Mouse (Mus musculus): ENCODE results near the gene Elp4.
A peak's percentile ranks its signal among the peaks of the same experiment; 100 is the strongest.

Elp4 gene

DNA sequence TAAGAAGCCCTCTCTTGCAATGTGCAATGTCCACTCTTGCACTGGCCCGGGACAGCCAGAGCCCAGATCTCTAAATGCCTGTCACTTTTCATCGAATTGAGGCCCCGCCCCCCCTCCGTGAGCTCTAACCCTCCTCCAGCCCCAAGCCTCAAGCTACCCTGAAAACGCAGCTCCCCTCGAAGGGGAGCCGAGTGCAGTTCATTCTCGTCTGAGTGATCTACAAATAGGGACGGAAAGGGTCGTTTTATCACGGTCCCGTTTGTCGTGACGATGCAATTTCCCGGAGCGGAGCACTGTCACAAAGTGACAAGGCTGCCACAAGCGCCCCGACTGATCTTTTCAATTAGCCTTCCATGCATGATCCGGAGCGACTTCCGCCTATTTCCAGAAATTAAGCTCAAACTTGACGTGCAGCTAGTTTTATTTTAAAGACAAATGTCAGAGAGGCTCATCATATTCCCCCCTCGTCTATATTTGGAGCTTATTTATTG, 222.3 kb downstream of the Elp4 start:
- DNase-seq (ENCODE audit: low spot score in 2 of 2): peak in 1 of 2 experiments; percentile 40

DNA sequence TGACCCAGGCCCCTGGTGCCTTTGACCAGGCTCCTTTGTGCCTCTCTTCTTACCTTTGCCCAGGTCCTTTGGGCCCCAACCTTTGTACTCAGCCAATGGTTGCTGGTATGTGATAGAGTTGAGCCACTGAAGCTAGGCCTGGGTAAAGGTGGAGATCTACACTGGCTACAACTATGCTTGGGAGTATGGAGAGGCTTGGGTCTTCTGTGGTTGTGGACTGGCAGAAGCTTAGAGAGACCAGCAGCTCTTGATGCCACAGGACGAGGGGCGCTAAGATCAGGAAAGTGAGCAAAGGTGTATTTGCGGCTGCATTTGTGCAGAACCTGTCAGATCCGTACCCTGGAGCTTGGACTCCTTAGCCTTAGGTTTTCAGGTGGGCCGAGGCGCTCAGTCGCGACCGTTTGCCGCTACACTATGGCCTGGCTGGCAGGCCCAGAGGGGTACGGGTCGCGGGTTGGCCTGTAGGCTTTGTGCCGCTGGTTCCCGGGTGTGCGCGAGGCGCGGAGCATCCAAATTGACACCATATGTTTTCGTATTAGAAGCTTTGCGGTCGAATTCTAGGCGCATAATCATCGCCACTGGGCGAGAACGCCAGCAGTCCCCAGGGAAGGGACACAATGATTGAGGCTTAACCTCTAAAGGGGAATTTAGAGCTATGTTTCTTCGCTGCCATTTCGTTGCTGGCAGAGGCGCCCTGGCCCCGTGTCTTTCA, 223.2 kb downstream of the Elp4 start:
- peak in 1 of 2 experiments; percentile 55 for DNase-seq (ENCODE audit: low spot score in 2 of 2)

DNA sequence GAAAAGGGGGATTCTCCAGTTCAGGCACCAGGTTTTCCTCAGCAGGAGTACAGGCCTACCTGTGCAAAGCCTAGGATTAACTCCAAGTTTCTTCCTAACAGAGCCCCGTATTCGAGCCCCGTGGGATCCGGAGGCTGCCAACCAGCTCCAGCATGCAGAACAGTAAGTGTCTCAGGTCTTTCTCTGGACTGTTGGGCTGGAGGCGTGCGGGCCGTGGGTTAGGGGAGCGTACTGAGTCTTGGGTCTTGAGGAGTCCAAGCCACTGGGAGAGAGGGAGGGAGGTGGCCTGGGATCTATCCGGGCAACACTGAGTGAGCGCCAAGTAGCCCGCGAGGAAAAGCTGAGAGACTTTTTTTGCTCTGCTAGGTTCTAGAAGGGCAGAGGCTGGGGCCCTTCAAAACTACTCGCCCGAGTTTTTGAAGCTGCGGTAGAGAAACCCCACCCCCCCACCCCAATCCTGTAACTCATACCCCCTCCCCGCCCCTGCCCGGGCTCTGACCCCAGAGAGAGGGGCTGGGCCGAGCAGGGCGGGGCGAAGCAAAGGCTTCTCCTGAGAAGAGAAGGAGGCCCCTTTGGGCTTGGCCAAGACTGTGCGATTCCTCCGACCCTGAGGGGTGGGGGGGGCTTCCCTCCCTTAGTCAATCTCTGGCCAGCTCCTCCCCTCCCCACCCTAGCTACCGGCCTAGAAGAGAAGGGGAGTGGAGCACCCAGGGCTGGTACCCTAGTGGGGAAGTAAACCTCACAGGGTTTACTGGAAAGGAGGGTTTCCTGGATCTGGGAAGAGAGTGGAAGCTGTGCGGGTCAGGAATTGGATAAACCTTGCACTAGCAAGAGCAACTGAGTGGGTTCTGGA, 224.0 kb downstream of the Elp4 start:
- peak in 1 of 2 experiments; percentile 58 for DNase-seq (ENCODE audit: low spot score in 2 of 2)

DNA sequence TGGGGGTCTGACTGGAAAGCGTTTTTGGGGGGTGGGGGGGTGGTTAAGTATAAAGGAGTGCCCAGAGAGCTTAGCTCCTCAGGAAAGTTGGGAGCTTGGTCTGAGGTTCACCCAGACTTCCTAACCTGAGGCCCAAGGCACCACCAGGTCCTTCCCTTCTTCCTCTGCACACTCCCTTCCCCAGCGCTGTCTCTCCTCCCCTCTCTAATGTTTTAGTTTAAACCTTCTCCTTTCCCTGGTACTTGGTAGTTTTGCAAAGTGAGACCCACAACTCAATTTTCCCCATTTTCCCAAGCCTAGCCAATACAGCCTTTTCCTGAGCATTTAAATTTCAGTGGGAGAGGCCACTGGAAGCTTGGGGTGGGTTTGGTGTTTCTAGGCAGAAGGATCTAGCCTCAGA, 225.0 kb downstream of the Elp4 start:
- DNase-seq (ENCODE audit: low spot score in 2 of 2): no peak

DNA sequence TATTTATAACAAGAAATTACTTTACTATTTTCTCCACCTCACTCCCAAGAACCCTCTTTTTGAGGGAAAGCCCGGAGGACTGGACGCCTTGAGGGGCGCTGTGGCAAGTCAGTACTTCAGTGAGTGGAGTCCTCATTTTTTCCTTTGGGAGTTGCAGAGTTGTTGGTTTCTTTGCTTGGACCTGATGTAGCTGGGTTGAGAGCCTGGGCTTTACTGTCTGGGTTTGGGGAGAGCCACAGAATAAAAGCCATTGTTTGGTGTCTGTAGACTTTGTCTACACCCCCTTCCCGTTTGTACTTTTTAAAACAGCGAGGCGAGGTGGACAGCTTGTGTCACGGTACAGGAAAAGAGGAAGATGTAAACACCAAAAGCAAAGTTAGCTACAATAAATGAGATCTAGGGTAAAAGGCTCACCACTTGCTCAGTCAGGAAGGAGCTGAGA, 225.5 kb downstream of the Elp4 start:
- DNase-seq (ENCODE audit: low spot score in 2 of 2): peak in 1 of 2 experiments; percentile 8

DNA sequence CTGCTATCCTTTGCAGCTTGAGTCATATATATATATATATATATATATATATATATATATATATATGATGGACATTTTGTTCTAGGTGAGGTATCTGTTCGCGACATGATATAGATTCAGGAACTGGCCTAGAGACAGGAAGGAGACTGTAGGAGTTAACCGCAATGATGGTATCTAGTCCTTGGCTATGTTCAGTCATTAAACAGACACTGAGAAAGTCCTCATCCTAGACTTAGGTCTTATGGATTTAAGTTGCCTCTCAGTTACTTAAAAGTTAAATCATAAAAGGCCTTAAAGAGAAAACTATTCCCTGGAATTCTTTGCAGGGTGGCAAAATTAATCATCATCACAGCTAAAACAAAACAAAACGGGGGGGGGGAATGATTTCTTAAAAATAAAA, 226.1 kb downstream of the Elp4 start:
- DNase-seq (ENCODE audit: low spot score in 2 of 2): no peak

DNA sequence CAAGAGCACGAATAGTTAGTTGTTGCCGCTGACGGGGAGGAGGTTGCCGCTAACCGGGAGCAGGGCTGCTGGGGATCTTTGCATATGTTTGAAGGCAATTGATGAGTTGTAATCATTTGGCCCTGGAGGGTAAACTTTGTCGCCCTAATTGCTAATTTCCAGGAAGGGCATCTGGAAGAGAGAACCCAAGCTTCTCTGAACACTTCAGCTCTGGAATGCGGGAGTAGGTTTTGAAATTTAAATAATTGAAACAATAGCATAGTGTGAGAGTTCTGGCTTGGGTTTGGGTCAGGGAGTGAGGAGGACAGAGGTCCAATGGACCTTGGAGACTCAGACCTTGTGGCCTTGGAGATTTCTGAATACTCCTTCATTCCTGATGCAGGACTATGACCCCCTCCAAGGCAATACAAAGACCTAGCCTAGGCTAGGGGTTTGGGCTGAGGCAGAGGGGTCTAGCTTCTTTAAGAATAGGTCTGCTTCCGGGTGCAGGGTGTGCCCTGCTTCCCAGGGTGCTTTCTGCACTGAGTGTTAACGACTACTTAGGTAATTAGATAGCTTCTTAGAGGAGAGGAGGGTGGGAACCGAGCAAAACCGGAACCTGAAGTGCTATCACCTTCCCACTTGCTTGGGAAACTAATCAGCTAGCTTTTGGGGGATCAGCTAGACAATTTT, 226.8 kb downstream of the Elp4 start:
- no peak for DNase-seq (ENCODE audit: low spot score in 2 of 2)

DNA sequence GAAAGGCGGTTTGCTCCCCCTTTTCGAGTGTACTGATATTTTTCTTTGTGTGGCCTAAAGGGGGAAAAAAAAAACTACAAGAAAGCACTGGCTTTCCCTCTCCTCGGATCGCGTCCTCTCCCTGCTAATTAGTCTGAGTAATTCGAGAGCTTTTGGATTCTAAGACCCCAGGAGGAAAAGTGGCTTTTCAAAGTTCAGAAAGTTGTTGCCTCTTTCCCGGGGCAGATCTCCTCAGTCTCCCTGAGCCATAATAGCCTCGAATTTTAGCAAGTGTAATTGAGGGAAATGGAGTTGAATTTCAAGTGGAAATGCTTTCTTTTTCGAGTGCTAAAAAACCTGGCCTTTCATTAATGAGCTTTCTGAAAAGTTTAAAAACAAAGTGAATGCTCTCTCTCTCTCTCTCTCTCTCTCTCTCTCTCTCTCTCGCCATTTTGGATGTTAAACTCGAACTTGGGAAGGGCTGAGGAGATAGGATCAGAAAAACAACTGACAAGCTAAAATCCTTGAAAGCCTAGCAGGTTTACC, 227.4 kb downstream of the Elp4 start:
- no peak for DNase-seq (ENCODE audit: low spot score in 2 of 2)

DNA sequence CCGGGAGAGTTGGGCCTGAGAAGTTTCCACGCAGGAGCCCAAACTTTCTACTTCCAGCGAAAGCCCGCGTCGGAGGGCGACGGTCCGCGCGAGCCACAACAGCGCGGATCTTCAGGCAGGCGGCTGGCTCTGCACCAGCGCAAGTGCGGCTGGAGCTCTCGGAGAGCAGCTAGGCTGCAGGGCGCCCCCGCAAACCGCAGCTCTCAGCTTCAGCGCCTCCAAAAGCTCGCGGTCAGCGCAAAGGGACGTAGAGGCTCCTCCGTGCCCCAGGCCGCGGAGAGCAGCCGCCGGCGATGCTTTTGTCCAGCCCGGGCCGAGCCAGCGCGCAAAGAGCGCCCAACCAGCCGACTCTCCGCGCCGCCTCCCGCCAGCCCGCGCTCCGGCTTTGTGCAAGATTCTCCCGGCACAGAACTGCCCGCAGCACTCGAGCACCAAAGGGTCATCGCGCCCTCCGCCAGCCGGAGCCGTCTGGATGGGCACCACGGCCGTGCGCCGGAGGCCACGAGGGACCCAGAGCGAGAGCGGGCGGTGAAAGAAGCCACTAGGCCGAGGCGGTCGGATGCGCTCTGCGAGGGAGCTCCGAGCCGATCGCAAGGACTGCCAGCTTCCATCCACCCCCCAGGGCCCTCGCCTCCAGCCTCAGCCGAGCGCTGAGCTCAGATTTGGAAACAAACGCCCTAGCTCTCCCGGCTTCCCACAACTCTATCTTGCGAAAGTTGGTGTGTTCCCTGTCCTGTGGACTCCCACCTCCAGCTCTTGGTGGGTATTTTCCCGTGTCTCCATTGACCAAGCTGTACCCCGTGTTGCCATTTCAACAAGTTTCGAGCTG, 228.1 kb downstream of the Elp4 start:
- peak in 1 of 2 experiments; percentile 38 for DNase-seq (ENCODE audit: low spot score in 2 of 2)

DNA sequence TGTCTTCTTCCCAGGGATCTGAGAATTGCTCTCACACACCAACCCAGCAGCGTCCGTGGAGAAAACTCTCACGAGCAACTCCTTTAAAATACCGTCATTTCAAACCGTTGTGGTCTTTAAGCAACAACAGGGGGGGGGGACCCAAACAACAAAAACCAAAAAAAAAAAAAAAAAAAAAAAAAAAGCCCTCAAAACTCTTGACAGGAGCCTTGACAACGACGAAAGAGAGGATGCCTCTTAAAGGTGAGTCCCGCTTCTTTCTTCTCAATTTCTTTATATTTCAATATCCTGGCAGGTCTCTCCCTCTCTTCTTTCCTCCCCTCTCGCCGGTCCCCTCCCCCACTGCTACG, 228.7 kb downstream of the Elp4 start:
- no peak for DNase-seq (ENCODE audit: low spot score in 2 of 2)

DNA sequence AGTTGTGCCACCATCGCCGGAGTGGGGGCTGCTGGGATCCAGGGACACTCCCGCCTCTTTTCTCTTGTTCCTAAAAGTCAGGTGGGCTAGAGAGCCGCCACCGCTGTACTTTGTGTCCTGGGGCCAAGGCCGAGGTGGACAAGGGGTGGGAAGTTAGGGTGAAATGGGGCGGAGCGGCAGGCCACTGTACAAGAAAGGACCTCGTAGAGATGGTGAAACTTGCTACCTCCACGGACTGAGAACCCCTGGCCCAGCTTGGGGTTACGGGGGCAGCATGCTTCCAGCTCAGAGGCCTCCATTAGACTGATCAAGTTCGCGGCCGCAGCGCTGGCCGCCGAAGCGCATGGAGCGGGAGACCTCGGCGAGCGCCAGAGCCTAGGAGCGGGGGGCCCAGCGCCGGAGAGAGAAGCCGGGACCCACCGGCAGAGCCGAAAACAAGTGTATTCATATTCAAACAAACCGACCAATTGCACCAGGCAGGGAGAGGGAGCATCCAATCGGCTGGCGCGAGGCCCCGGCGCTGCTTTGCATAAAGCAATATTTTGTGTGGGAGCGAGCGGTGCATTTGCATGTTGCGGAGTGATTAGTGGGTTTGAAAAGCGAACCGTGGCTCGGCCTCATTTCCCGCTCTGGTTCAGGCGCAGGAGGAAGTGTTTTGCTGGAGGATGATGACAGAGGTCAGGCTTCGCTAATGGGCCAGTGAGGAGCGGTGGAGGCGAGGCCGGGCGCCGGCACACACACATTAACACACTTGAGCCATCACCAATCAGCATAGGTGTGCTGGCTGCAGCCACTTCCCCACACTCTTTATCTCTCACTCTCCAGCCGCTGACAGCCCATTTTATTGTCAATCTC, 229.3 kb downstream of the Elp4 start:
- no peak for DNase-seq (ENCODE audit: low spot score in 2 of 2)

DNA sequence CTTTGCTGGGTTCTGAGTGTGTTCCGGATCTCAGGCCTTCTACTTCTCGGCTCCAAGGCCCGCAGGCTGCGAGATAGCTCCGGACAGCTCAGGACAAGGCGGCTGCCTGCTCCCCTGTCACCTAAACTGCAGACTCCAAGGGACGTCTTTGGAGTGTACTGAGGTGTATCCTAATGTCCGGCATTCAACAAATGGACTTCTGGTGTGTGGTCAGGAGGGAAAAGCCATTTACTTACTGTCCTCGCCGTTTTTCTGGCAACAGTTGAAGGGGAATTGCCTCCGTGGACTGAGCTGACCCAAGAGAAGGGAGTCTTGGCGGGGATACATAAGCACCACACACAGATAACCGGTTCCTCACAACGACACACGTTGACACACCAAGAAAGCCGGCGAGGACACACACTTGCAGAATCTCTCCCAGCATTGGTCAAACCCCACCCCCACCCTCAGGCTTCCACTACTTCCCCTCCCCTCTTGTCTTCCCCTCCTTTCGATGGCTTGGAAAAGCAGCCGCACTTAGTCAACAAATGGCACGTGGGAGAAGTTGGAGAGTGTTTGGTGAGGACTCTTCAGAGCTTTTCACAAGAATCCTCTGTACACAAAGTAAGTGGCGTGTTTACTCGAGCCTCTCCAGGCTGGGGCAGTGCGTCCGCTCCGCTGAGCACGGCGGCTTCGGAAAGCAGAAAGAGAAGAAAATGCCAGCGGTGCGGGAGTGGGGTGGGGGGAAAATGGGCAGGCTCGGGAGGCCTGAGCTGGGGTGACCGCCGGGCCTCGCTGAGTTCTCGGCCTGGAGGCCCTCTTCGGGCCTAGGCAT, 230.1 kb downstream of the Elp4 start:
- no peak for DNase-seq (ENCODE audit: low spot score in 2 of 2)

DNA sequence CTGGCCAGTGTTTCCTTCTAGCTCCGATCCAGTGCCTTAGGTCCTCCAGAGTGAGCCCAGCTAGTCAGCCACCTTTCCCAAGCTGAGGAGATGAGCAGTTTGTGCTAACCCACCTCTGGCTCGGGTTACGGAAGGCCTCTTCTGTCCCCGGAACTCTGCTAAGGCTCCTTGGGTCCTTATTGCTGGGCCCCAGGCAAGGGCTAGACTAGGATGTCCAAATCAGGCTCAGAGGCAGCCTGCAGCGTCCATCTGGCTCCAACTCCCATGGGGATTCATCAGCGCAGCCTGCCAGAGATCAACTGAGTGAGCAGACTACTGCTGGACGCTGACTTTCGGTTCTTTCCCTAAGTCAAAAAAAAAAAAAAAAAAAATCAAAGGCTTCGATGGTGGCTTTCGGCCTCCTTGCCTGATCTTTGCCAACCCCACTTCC, 230.7 kb downstream of the Elp4 start:
- no peak for DNase-seq (ENCODE audit: low spot score in 2 of 2)

DNA sequence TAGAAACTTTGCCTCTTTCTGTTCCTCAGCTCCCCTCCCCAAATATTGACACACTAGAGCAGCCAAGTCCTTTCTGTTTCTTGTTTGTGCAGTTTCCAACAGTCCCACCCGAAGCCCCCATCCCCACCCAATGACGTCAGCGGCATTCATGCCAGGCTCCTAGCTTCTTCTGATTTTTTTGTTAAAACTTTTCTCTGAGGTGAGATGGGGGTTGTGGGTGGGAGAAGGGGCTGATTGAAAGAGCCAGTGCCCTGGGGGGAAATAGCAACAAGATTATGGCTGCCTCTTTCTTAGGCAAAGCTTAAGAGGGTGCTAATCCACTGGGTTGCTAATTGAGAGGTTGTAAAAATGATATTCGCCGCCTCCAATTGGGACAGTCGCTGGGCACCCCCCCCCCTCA, 231.3 kb downstream of the Elp4 start:
- DNase-seq (ENCODE audit: low spot score in 2 of 2): no peak

DNA sequence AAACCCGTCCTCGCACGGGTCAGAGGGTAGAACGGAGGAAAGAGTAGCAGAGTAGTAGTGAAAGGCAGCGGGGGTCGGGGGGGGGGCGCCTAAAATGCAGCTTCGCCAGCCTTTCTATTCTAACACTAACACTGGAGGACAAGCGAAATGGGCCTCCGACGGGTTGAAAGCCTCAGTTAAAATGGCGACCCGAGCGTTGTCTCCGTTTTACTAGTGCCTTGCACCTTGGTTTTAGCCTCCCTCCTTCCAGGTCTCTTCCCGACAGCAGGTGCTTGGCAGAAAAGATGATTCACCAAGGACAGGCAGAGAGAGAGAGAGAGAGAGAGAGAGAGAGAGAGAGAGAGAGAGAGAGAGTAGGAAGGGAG, 231.8 kb downstream of the Elp4 start:
- no peak for DNase-seq (ENCODE audit: low spot score in 2 of 2)

DNA sequence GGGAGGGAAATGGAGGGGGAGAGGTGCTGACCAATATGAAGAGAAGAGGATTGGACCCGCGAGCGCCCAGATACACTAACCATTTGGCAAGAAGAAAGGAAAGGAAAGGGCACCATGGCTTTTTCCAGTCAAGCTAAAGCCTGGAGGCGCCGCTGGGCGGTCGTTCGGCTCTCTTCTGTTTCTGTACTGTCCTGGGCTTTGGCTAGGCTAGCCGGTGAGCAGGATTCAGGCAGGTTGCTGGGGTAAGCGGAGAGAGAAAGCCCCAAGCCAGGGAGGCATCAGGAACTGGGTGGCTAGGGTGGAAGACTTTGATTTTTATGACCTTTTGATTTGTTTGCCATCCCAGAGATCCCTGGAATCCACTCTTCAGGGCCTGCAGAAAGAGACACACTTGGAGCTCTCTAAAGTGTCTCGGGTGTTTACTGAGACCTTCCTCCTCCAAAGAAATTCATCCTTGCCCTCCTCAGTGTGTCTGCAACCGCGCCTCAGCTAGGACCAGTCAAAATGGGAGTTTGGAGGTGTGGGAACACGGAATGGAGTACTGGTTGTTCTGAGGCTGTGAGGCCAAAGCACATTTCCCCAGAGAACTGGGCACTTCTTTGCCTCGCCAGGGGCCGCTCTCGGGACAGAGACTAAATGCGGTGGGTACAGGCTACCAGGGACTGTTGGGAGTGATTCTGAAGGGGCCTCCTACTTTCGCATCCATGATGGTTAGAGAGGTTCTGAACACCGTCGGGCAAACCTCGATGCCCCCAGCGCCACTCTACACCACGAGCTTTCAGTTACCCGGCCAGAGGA, 232.4 kb downstream of the Elp4 start:
- no peak for DNase-seq (ENCODE audit: low spot score in 2 of 2)

DNA sequence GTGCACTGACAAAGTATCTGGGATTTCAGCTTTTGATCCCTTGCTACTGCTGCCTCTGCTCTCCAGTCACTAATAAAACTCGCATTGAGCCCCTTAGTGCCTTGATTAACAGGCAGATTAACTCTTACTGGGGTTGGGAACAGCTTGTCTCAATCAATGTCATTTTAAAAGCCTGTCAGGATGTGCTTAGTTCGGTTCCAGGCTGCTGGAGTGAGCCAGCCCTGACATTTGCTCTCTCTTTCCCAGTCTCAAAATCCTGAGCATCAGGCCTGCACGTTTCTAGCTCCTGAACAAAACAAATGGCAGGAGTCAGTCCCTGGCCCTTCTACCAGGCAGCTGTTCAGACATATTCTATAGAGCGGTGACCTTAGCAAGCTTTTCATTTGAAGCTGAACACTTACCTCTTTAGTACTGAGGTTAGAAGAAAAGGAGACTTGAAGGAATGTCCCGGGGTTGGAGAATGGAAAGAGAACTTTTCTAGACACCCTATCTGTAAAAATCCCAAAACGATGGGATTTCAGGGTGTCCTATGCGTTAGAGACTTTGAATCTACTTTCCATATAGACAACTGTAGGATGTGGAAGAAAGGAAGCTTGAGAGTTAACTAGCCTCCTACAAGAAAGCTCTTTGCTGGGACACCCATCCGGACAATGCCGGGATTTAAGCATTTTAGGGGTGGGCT, 233.1 kb downstream of the Elp4 start:
- no peak for DNase-seq (ENCODE audit: low spot score in 2 of 2)

DNA sequence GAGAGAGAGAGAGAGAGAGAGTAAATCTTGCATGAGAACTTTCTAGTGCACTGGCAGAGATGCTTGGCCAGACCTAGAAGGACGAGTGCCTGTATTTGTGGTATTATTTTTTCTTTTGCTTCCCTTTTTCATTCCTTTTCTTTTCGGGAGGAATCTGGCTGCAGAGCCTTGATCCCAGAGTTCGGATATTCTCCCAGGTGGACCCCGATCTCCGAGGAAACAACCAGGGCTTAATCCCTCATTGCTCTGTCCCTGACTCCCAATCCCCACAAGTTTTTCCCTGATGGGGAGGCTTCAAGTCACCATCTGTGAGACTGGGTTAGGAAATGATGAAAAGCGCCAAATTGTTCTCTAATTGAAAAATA, 233.7 kb downstream of the Elp4 start:
- DNase-seq (ENCODE audit: low spot score in 2 of 2): no peak
